Mouse (Mus musculus) forebrain, embryonic 13.5 days (tissue): ENCODE results near the gene Hist1h2ai. TPM values are rescaled to one million over a fixed set of nuclear protein-coding genes. Genes with fewer than 3 reads are reported as not detected.
"Not testable (repeated sequence)": the region's sequence is repeated elsewhere in the genome, so short reads cannot be mapped to it uniquely, and the experiment has no call there.

ENCODE experiments used
- ATAC-seq: fragments of 200-750 bp; cut with Nextera tagmentation; 2 replicates; pipeline ENCODE4 v1.8.0; 2017
- H3K27ac ChIP-seq: fragments of 300-500 bp; sonication (generic); 2 replicates; pipeline ENCODE4 v1.5.1; 2015; ENCODE audit warnings: inconsistent platforms, mild to moderate bottlenecking, moderate library complexity
- H3K27me3 ChIP-seq: fragments of 300-500 bp; sonication (generic); 2 replicates; pipeline ENCODE4 v1.6.1; 2015; ENCODE audit warnings: mild to moderate bottlenecking, inconsistent platforms
- H3K36me3 ChIP-seq: fragments of 300-500 bp; sonication (generic); 2 replicates; pipeline ENCODE4 v1.6.1; 2015; ENCODE audit warnings: mild to moderate bottlenecking, inconsistent platforms; ENCODE audit not compliant: poor library complexity, severe bottlenecking
- H3K4me1 ChIP-seq: fragments of 300-500 bp; sonication (generic); 2 replicates; pipeline ENCODE4 v1.6.1; 2015; ENCODE audit warnings: inconsistent platforms
- H3K4me2 ChIP-seq: fragments of 300-500 bp; sonication (generic); 2 replicates; pipeline ENCODE4 v1.6.1; 2015; ENCODE audit warnings: inconsistent platforms, mild to moderate bottlenecking, moderate library complexity
- H3K4me3 ChIP-seq: fragments of 300-500 bp; sonication (generic); 2 replicates; pipeline ENCODE4 v1.5.1; 2015; ENCODE audit warnings: mild to moderate bottlenecking, inconsistent platforms
- H3K9ac ChIP-seq: fragments of 300-500 bp; sonication (generic); 2 replicates; pipeline ENCODE4 v1.6.1; 2015; ENCODE audit warnings: mild to moderate bottlenecking, inconsistent platforms
- H3K9me3 ChIP-seq: fragments of 300-500 bp; sonication (generic); replicated peaks from 2 replicates; pipeline ENCODE4 v1.6.1; 2016; ENCODE audit warnings: inconsistent platforms
- WGBS: fragments of 180-500 bp; shearing (Covaris S2); methylation state at CpG from one replicate; pipeline ENCODE4 v1.1.7; 2015; 5-methylcytosine and 5-hydroxymethylcytosine counted together
- microRNA-seq: library from miRNA; unstranded; fragments of <30 nt; microRNA quantifications from one replicate; pipeline ENCODE4, GENCODE M21; 2016
- polyA plus RNA-seq: library from polyadenylated mRNA; unstranded; fragments of >200 nt; fragmentation: Nextera tagmentation; extraction: Ambion mirVana; gene quantifications from 2 replicates; pipeline ENCODE4 v1.2.1, GENCODE M21; 2015

Gene Hist1h2ai
- polyA plus RNA-seq, 1 experiment from 2014 or later: 32.4 TPM

DNA sequence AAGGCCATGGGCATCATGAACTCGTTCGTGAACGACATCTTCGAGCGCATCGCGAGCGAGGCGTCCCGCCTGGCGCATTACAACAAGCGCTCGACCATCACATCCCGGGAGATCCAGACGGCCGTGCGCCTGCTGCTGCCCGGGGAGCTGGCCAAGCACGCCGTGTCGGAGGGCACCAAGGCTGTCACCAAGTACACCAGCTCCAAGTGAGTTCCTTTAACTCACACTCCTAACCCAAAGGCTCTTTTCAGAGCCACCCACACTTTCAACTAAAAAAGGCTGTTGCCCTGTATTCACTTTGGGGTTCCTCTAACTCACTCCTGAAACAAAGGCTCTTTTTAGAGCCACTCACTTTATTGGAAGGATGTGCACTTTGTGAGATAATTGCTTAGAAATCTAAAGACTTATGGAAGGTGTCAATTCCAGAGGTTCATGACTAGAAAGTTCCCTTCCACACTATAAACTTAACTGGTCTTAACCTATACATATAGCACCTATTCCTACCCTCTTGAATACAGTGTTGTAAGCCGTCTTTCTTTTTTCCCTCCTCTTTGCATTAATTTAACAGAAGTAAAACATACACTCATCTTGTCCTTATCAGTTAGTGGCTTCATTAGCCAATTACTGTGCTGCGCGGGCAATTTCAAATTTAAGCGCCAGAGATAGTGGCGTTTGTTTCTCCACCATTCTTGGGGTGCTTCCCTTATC, 38.2 kb downstream of the Hist1h2ai start:
- WGBS: under 1% methylated on average over 25 of the region's 26 CpGs
- not testable (repeated sequence) for H3K27me3 ChIP-seq
- peak; percentile 1; the same call in 1 of the 2 replicates for ATAC-seq

DNA sequence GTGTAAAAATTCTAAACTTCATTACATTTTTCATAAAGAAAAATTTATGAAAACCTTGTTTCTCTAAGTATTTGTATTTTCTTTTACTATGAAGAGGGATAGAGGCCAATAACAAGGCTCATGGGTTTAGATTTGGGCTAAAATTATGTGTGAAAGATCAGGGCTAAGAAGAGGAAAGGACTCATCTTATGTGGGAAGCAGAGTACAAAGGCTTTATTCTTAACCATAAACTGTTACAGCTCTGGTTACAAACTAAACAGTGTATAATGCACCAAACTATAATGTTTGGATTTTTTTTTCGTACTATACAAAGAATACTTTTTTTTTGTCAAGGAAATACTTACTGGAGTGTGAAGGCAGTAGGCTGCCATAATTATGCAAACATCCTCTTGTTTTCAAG, 39.5 kb downstream of the Hist1h2ai start:
- Histone ChIP-seq H3K4me2 (peak overlapping the region; percentile 45), H3K4me3 (no peak overlapping the region), H3K27me3 (no peaks in the 10 kb centered on the region), H3K4me1 (peaks cover 22% of the 10 kb centered on the region), H3K27ac (no peak overlapping the region), H3K9ac (no peak overlapping the region), H3K9me3 (no peaks in the 10 kb centered on the region), H3K36me3 (no peaks in the 10 kb centered on the region)
- 60% methylated on average over 1 of the region's 1 CpGs for WGBS
- no peak for ATAC-seq

More for the DNA sequence above, 38.2 kb downstream of the Hist1h2ai start:
- H3K4me3 ChIP-seq: peak overlapping the region; percentile 47
- peaks cover 25% of the 10 kb centered on the region for H3K4me1 ChIP-seq
- H3K36me3 ChIP-seq, H3K9me3 ChIP-seq: not testable (repeated sequence)
- H3K4me2 ChIP-seq: peak overlapping the region; percentile 74
- H3K27ac ChIP-seq: peak overlapping the region; percentile 96
- peak overlapping the region; percentile 66 for H3K9ac ChIP-seq

Small RNA genes within 50 kb of the gene (microRNA-seq; reads per million reads assigned to microRNA genes)
- gene Gm44357 (not detected), gene Gm44367 (not detected), gene Gm44454 (not detected)

Other genes starting within 250 kb of the Hist1h2ai start
- 2.9 and 3.5 TPM in 2 replicates for gene Nkapl, start 247.9 kb upstream of the Hist1h2ai start, polyA plus RNA-seq
- gene Zkscan4, start 237.5 kb upstream of the Hist1h2ai start, polyA plus RNA-seq: 7.3 and 7.7 TPM in 2 replicates
- gene Gm10065, start 237.0 kb upstream of the Hist1h2ai start, polyA plus RNA-seq: not detected in 2 replicates
- gene AK157302, start 221.2 kb upstream of the Hist1h2ai start, polyA plus RNA-seq: 0.21 and 0.54 TPM in 2 replicates
- 7.5 TPM in 2 replicates for gene Gm11273, start 215.0 kb upstream of the Hist1h2ai start, polyA plus RNA-seq
- gene Zkscan8, start 185.3 kb upstream of the Hist1h2ai start, polyA plus RNA-seq: 6.1 and 7.4 TPM in 2 replicates
- gene Olfr1366, start 173.6 kb upstream of the Hist1h2ai start, polyA plus RNA-seq: 0.17 and 0.33 TPM in 2 replicates
- not detected in 2 replicates for gene Olfr1535, start 156.5 kb upstream of the Hist1h2ai start, polyA plus RNA-seq
- not detected in 2 replicates for gene Olfr1364, start 134.7 kb upstream of the Hist1h2ai start, polyA plus RNA-seq
- gene Olfr1362, start 102.4 kb upstream of the Hist1h2ai start, polyA plus RNA-seq: not detected in 2 replicates
- gene Olfr11, start 73.9 kb upstream of the Hist1h2ai start, polyA plus RNA-seq: not detected in 2 replicates
- not detected in 2 replicates for gene Olfr1361, start 53.0 kb upstream of the Hist1h2ai start, polyA plus RNA-seq
- not detected in 2 replicates for gene Olfr1360, start 39.0 kb upstream of the Hist1h2ai start, polyA plus RNA-seq
- gene Olfr1359, start 18.3 kb upstream of the Hist1h2ai start, polyA plus RNA-seq: not detected in 2 replicates
- gene Hist1h2bl, start 279 bp upstream of the Hist1h2ai start, polyA plus RNA-seq: 1.7 and 4.8 TPM in 2 replicates
- 23.7 and 35.3 TPM in 2 replicates for gene Hist1h3h, start 1.2 kb downstream of the Hist1h2ai start, polyA plus RNA-seq
- 5.9 and 6.9 TPM in 2 replicates for gene Hist1h2bm, start 5.6 kb downstream of the Hist1h2ai start, polyA plus RNA-seq
- 1.3 and 1.9 TPM in 2 replicates for gene Hist1h4j, start 18.6 kb downstream of the Hist1h2ai start, polyA plus RNA-seq
- gene Hist1h4k, start 34.1 kb downstream of the Hist1h2ai start, polyA plus RNA-seq: 6.9 and 11.1 TPM in 2 replicates
- gene Hist1h2ak, start 37.4 kb downstream of the Hist1h2ai start, polyA plus RNA-seq: 49.6 and 61.0 TPM in 2 replicates
- gene Hist1h2bn, start 37.7 kb downstream of the Hist1h2ai start, polyA plus RNA-seq: 4.0 and 8.4 TPM in 2 replicates
- gene Hist1h1b, start 64.2 kb downstream of the Hist1h2ai start, polyA plus RNA-seq: 37.1 and 38.4 TPM in 2 replicates
- 166 and 192 TPM in 2 replicates for gene Hist1h3i, start 66.9 kb downstream of the Hist1h2ai start, polyA plus RNA-seq
- gene Hist1h2an, start 70.8 kb downstream of the Hist1h2ai start, polyA plus RNA-seq: 12.8 and 16.1 TPM in 2 replicates
- 2.1 and 2.3 TPM in 2 replicates for gene Hist1h2bp, start 71.0 kb downstream of the Hist1h2ai start, polyA plus RNA-seq
- 24.9 and 25.3 TPM in 2 replicates for gene Hist1h2bq, start 93.8 kb downstream of the Hist1h2ai start, polyA plus RNA-seq
- gene Hist1h2ao, start 94.0 kb downstream of the Hist1h2ai start, polyA plus RNA-seq: 1.9 TPM in 1 of 2 replicates, not detected in the other
- not detected in 2 replicates for gene Hist1h4m, start 95.3 kb downstream of the Hist1h2ai start, polyA plus RNA-seq
- gene Hist1h4n, start 115.8 kb downstream of the Hist1h2ai start, polyA plus RNA-seq: 12.8 and 20.2 TPM in 2 replicates
- 4,205 and 5,125 TPM in 2 replicates for gene Hist1h2ap, start 117.1 kb downstream of the Hist1h2ai start, polyA plus RNA-seq
- 24.7 and 27.2 TPM in 2 replicates for gene Hist1h2br, start 117.3 kb downstream of the Hist1h2ai start, polyA plus RNA-seq
- 25.4 and 29.2 TPM in 2 replicates for gene Zfp184, start 228.7 kb downstream of the Hist1h2ai start, polyA plus RNA-seq